Mouse (Mus musculus): ENCODE measurements at regions not wholly inside any gene's neighbourhood (a gene's known extent, or its start where the extent isn't known, plus 50 kb on each side); places are given as distances from the start of the nearest gene placed in this dataset.

GRCm38 (mm10) chr1:183946241-183946640, 66.9 kb upstream of the Dusp10 start:
- TF ChIP-seq POLR2A (IDR thresholded peaks at IDR 0.05; ENCODE audit: control insufficient read depth in 1 of 2, insufficient read depth in 1 of 2, low read depth in 1 of 2, low read length in 2 of 2, poor library complexity in 1 of 2) = no peak
- TF ChIP-seq CTCF (IDR thresholded peaks at IDR 0.05 in 2 of 3, conservative IDR thresholded peaks at IDR 0.05 in 1 of 3; ENCODE audit: control insufficient read depth in 1 of 3, insufficient read depth in 1 of 3, low read depth in 2 of 3, low read length in 3 of 3, poor library complexity in 1 of 3, severe bottlenecking in 1 of 3) = no peak
- TF ChIP-seq JUND (IDR thresholded peaks at IDR 0.05; ENCODE audit: low read depth, low read length) = no peak

Measured in MEL (cell line).